Mouse (Mus musculus): ENCODE data around the gene Rnf133.
A peak's percentile ranks its signal among the peaks of the same experiment; 100 is the strongest.

The Rnf133 gene

GRCm38 (mm10) chr6:23650205-23650604, at the start of gene Rnf133:
Gene Rnf133 (minus strand): TSS chr6:23650305.
- no peak for DNase-seq

GRCm38 (mm10) chr6:23678172-23678571, 28.1 kb upstream of the Rnf133 start:
- DNase-seq, result no peak

GRCm38 (mm10) chr6:23655036-23655435, 4.9 kb upstream of the Rnf133 start, which contains the start of gene Rnf148:
Gene Rnf148 (minus strand): TSS chr6:23655136.
- DNase-seq, result no peak

- DNase-seq, result no peak
Observed at GRCm38 (mm10) chr6:23648732-23649131, 1.4 kb downstream of the Rnf133 start.

GRCm38 (mm10) chr6:23647627-23648247, 2.4 kb downstream of the Rnf133 start:
- peak; percentile 24 for DNase-seq

GRCm38 (mm10) chr6:23637081-23637480, 13.0 kb downstream of the Rnf133 start:
- no peak for DNase-seq

GRCm38 (mm10) chr6:23635208-23635607, 14.9 kb downstream of the Rnf133 start:
- DNase-seq, result no peak

- DNase-seq, result no peak
Observed at GRCm38 (mm10) chr6:23634016-23634415, 16.1 kb downstream of the Rnf133 start.

- no peak for DNase-seq
Observed at GRCm38 (mm10) chr6:23630465-23630864, 19.6 kb downstream of the Rnf133 start.

Data from kidney, adult 9 months (tissue).